Mouse (Mus musculus): Measurements from ENCODE around the gene E2f2. TPM values are rescaled to one million over a fixed set of nuclear protein-coding genes. Genes with fewer than 3 reads are reported as not detected.
A peak's percentile ranks its signal among the peaks of the same experiment; 100 is the strongest.

The E2f2 gene
- polyA plus RNA-seq, 1 experiment from 2014 or later = 5.5 TPM

GRCm38 (mm10) chr4:136228640-136229039, 56.4 kb downstream of the E2f2 start:
- Histone ChIP-seq H3K27ac (ENCODE audit: low read depth, low read length) (no peak overlapping the region), H3K4me2 (replicated peaks; ENCODE audit: low read depth, low read length) (no peak overlapping the region), H3K9ac (ENCODE audit: low read depth, low read length) (no peak overlapping the region), H3K9me3 (ENCODE audit: control insufficient read depth, low read length) (no peaks in the 10 kb centered on the region), H3K4me1 (replicated peaks; ENCODE audit: control insufficient read depth, insufficient read depth, low read length) (peaks cover 8% of the 10 kb centered on the region; the same call in 1 of the 2 replicates), H3K4me3 (ENCODE audit: low read depth, low read length) (no peak overlapping the region), H3K27me3 (ENCODE audit: control insufficient read depth, insufficient read depth, low read length) (no peaks in the 10 kb centered on the region), H3K36me3 (ENCODE audit: control insufficient read depth, insufficient read depth, low read length) (no peaks in the 10 kb centered on the region)
- no peak for ATAC-seq (ENCODE audit: low FRiP score)
- DNase-seq (ENCODE audit: low spot score) = no peak
- WGBS = 79% methylated on average over 5 of the region's 5 CpGs

GRCm38 (mm10) chr4:136238669-136239068, 66.5 kb downstream of the E2f2 start:
- 19% methylated on average over 13 of the region's 13 CpGs for WGBS
- Histone ChIP-seq H3K9me3 (ENCODE audit: control insufficient read depth, low read length) (no peaks in the 10 kb centered on the region), H3K27me3 (ENCODE audit: control insufficient read depth, insufficient read depth, low read length) (peaks cover 20% of the 10 kb centered on the region), H3K4me2 (replicated peaks; ENCODE audit: low read depth, low read length) (no peak overlapping the region), H3K36me3 (ENCODE audit: control insufficient read depth, insufficient read depth, low read length) (no peaks in the 10 kb centered on the region), H3K4me3 (ENCODE audit: low read depth, low read length) (no peak overlapping the region), H3K27ac (ENCODE audit: low read depth, low read length) (no peak overlapping the region), H3K4me1 (replicated peaks; ENCODE audit: control insufficient read depth, insufficient read depth, low read length) (peaks cover 4% of the 10 kb centered on the region; the same call in 1 of the 2 replicates), H3K9ac (ENCODE audit: low read depth, low read length) (no peak overlapping the region)
- ATAC-seq (ENCODE audit: low FRiP score) (no peak), DNase-seq (ENCODE audit: low spot score) (no peak)

GRCm38 (mm10) chr4:136239111-136239510, 66.9 kb downstream of the E2f2 start:
- H3K27me3 ChIP-seq (ENCODE audit: control insufficient read depth, insufficient read depth, low read length) = peaks cover 20% of the 10 kb centered on the region
- whole genome bisulfite sequencing = 70% methylated on average over 9 of the region's 9 CpGs
- no peak for DNase-seq (ENCODE audit: low spot score)
- no peak for ATAC-seq (ENCODE audit: low FRiP score)
- peaks cover 4% of the 10 kb centered on the region; the same call in 1 of the 2 replicates for H3K4me1 ChIP-seq (replicated peaks; ENCODE audit: control insufficient read depth, insufficient read depth, low read length)
- no peaks in the 10 kb centered on the region for H3K9me3 ChIP-seq (ENCODE audit: control insufficient read depth, low read length)
- no peak overlapping the region for H3K27ac ChIP-seq (ENCODE audit: low read depth, low read length)
- no peak overlapping the region for H3K4me3 ChIP-seq (ENCODE audit: low read depth, low read length)
- H3K9ac ChIP-seq (ENCODE audit: low read depth, low read length) = no peak overlapping the region
- no peaks in the 10 kb centered on the region for H3K36me3 ChIP-seq (ENCODE audit: control insufficient read depth, insufficient read depth, low read length)
- no peak overlapping the region for H3K4me2 ChIP-seq (replicated peaks; ENCODE audit: low read depth, low read length)

- Histone ChIP-seq H3K9ac (ENCODE audit: low read depth, low read length) (no peak overlapping the region), H3K27ac (ENCODE audit: low read depth, low read length) (no peak overlapping the region), H3K36me3 (ENCODE audit: control insufficient read depth, insufficient read depth, low read length) (no peaks in the 10 kb centered on the region), H3K4me3 (ENCODE audit: low read depth, low read length) (no peak overlapping the region), H3K27me3 (ENCODE audit: control insufficient read depth, insufficient read depth, low read length) (peaks cover 25% of the 10 kb centered on the region), H3K4me1 (replicated peaks; ENCODE audit: control insufficient read depth, insufficient read depth, low read length) (peaks cover 4% of the 10 kb centered on the region; the same call in 1 of the 2 replicates), H3K9me3 (ENCODE audit: control insufficient read depth, low read length) (no peaks in the 10 kb centered on the region), H3K4me2 (replicated peaks; ENCODE audit: low read depth, low read length) (no peak overlapping the region)
- WGBS = 19% methylated on average over 8 of the region's 8 CpGs
- ATAC-seq (ENCODE audit: low FRiP score) (0 out of 2 replicates have a peak, but pooled peaks have one; percentile 40), DNase-seq (ENCODE audit: low spot score) (peak; percentile 83)
Observed at GRCm38 (mm10) chr4:136239622-136240021, 67.4 kb downstream of the E2f2 start.

GRCm38 (mm10) chr4:136240123-136240522, 67.9 kb downstream of the E2f2 start:
- Histone ChIP-seq H3K27ac (ENCODE audit: low read depth, low read length) (no peak overlapping the region), H3K4me2 (replicated peaks; ENCODE audit: low read depth, low read length) (no peak overlapping the region), H3K4me3 (ENCODE audit: low read depth, low read length) (no peak overlapping the region), H3K9ac (ENCODE audit: low read depth, low read length) (no peak overlapping the region), H3K36me3 (ENCODE audit: control insufficient read depth, insufficient read depth, low read length) (no peaks in the 10 kb centered on the region), H3K27me3 (ENCODE audit: control insufficient read depth, insufficient read depth, low read length) (peaks cover 29% of the 10 kb centered on the region), H3K4me1 (replicated peaks; ENCODE audit: control insufficient read depth, insufficient read depth, low read length) (peaks cover 4% of the 10 kb centered on the region; the same call in 1 of the 2 replicates), H3K9me3 (ENCODE audit: control insufficient read depth, low read length) (no peaks in the 10 kb centered on the region)
- ATAC-seq (ENCODE audit: low FRiP score) = no peak
- 65% methylated on average over 14 of the region's 14 CpGs for WGBS
- no peak for DNase-seq (ENCODE audit: low spot score)

GRCm38 (mm10) chr4:136240955-136241354, 68.8 kb downstream of the E2f2 start:
- Histone ChIP-seq H3K27ac (ENCODE audit: low read depth, low read length) (no peak overlapping the region), H3K9ac (ENCODE audit: low read depth, low read length) (no peak overlapping the region), H3K4me3 (ENCODE audit: low read depth, low read length) (no peak overlapping the region), H3K27me3 (ENCODE audit: control insufficient read depth, insufficient read depth, low read length) (peaks cover 34% of the 10 kb centered on the region), H3K4me1 (replicated peaks; ENCODE audit: control insufficient read depth, insufficient read depth, low read length) (peaks cover 4% of the 10 kb centered on the region; the same call in 1 of the 2 replicates), H3K36me3 (ENCODE audit: control insufficient read depth, insufficient read depth, low read length) (no peaks in the 10 kb centered on the region), H3K4me2 (replicated peaks; ENCODE audit: low read depth, low read length) (no peak overlapping the region), H3K9me3 (ENCODE audit: control insufficient read depth, low read length) (no peaks in the 10 kb centered on the region)
- DNase-seq (ENCODE audit: low spot score) (no peak), ATAC-seq (ENCODE audit: low FRiP score) (no peak)
- 31% methylated on average over 8 of the region's 8 CpGs for WGBS

GRCm38 (mm10) chr4:136242065-136242703, 70.0 kb downstream of the E2f2 start:
- Histone ChIP-seq H3K9ac (ENCODE audit: low read depth, low read length) (no peak overlapping the region), H3K27ac (ENCODE audit: low read depth, low read length) (no peak overlapping the region), H3K4me3 (ENCODE audit: low read depth, low read length) (no peak overlapping the region), H3K36me3 (ENCODE audit: control insufficient read depth, insufficient read depth, low read length) (no peaks in the 10 kb centered on the region), H3K4me1 (replicated peaks; ENCODE audit: control insufficient read depth, insufficient read depth, low read length) (peaks cover 4% of the 10 kb centered on the region; the same call in 1 of the 2 replicates), H3K27me3 (ENCODE audit: control insufficient read depth, insufficient read depth, low read length) (peaks cover 46% of the 10 kb centered on the region), H3K9me3 (ENCODE audit: control insufficient read depth, low read length) (no peaks in the 10 kb centered on the region), H3K4me2 (replicated peaks; ENCODE audit: low read depth, low read length) (no peak overlapping the region)
- ATAC-seq (ENCODE audit: low FRiP score) (no peak), DNase-seq (ENCODE audit: low spot score) (no peak)
- 46% methylated on average over 8 of the region's 8 CpGs for WGBS

- 74% methylated on average over 7 of the region's 7 CpGs for WGBS
- H3K27me3 ChIP-seq (ENCODE audit: control insufficient read depth, insufficient read depth, low read length) = peaks cover 47% of the 10 kb centered on the region
- no peak overlapping the region for H3K4me2 ChIP-seq (replicated peaks; ENCODE audit: low read depth, low read length)
- H3K4me3 ChIP-seq (ENCODE audit: low read depth, low read length) = no peak overlapping the region
- no peaks in the 10 kb centered on the region for H3K9me3 ChIP-seq (ENCODE audit: control insufficient read depth, low read length)
- DNase-seq (ENCODE audit: low spot score) (no peak), ATAC-seq (ENCODE audit: low FRiP score) (no peak)
- H3K9ac ChIP-seq (ENCODE audit: low read depth, low read length) = no peak overlapping the region
- H3K27ac ChIP-seq (ENCODE audit: low read depth, low read length) = no peak overlapping the region
- no peaks in the 10 kb centered on the region for H3K36me3 ChIP-seq (ENCODE audit: control insufficient read depth, insufficient read depth, low read length)
- peaks cover 4% of the 10 kb centered on the region for H3K4me1 ChIP-seq (replicated peaks; ENCODE audit: control insufficient read depth, insufficient read depth, low read length)
Observed at GRCm38 (mm10) chr4:136242728-136243127, 70.5 kb downstream of the E2f2 start.

- no peak overlapping the region for H3K4me3 ChIP-seq (ENCODE audit: low read depth, low read length)
- peaks cover 50% of the 10 kb centered on the region for H3K27me3 ChIP-seq (ENCODE audit: control insufficient read depth, insufficient read depth, low read length)
- no peak overlapping the region for H3K4me2 ChIP-seq (replicated peaks; ENCODE audit: low read depth, low read length)
- no peak overlapping the region for H3K27ac ChIP-seq (ENCODE audit: low read depth, low read length)
- no peaks in the 10 kb centered on the region for H3K36me3 ChIP-seq (ENCODE audit: control insufficient read depth, insufficient read depth, low read length)
- DNase-seq (ENCODE audit: low spot score) = no peak
- H3K9me3 ChIP-seq (ENCODE audit: control insufficient read depth, low read length) = no peaks in the 10 kb centered on the region
- no peak for ATAC-seq (ENCODE audit: low FRiP score)
- 72% methylated on average over 7 of the region's 7 CpGs for WGBS
- no peak overlapping the region for H3K9ac ChIP-seq (ENCODE audit: low read depth, low read length)
- peaks cover 13% of the 10 kb centered on the region for H3K4me1 ChIP-seq (replicated peaks; ENCODE audit: control insufficient read depth, insufficient read depth, low read length)
Observed at GRCm38 (mm10) chr4:136244208-136244607, 72.0 kb downstream of the E2f2 start.

Data from hindbrain, embryonic 11.5 days (tissue).